Mouse (Mus musculus): ENCODE measurements around the gene Frmd6.

Gene Frmd6

GRCm38 (mm10) chr12:70824729-70825650, at the start of gene Frmd6:
Frmd6 (plus strand) TSS chr12:70825514.
- peak; percentile 95 to 97 for DNase-seq (ENCODE audit: low spot score in 2 of 2)

- DNase-seq (ENCODE audit: low spot score in 2 of 2) = no peak
Measured at GRCm38 (mm10) chr12:70775609-70776008, 49.7 kb upstream of the Frmd6 start.

- DNase-seq (ENCODE audit: low spot score in 2 of 2) = peak; percentile 53 to 64
Measured at GRCm38 (mm10) chr12:70776683-70777082, 48.6 kb upstream of the Frmd6 start.

GRCm38 (mm10) chr12:70777466-70777865, 47.8 kb upstream of the Frmd6 start:
- DNase-seq (ENCODE audit: low spot score in 2 of 2) = no peak

- no peak for DNase-seq (ENCODE audit: low spot score in 2 of 2)
Measured at GRCm38 (mm10) chr12:70777866-70778265, 47.4 kb upstream of the Frmd6 start.

- DNase-seq (ENCODE audit: low spot score in 2 of 2) = no peak
Measured at GRCm38 (mm10) chr12:70778271-70778670, 47.0 kb upstream of the Frmd6 start.

GRCm38 (mm10) chr12:70778724-70779123, 46.6 kb upstream of the Frmd6 start:
- no peak for DNase-seq (ENCODE audit: low spot score in 2 of 2)

GRCm38 (mm10) chr12:70783049-70783448, 42.3 kb upstream of the Frmd6 start:
- DNase-seq (ENCODE audit: low spot score in 2 of 2) = no peak

GRCm38 (mm10) chr12:70783475-70784239, 41.7 kb upstream of the Frmd6 start:
- DNase-seq (ENCODE audit: low spot score in 2 of 2) = no peak

- DNase-seq (ENCODE audit: low spot score in 2 of 2) = no peak
Measured at GRCm38 (mm10) chr12:70784240-70784705, 41.0 kb upstream of the Frmd6 start.

GRCm38 (mm10) chr12:70789341-70789740, 36.0 kb upstream of the Frmd6 start:
- no peak for DNase-seq (ENCODE audit: low spot score in 2 of 2)

- DNase-seq (ENCODE audit: low spot score in 2 of 2) = no peak
Measured at GRCm38 (mm10) chr12:70793291-70793690, 32.0 kb upstream of the Frmd6 start.

GRCm38 (mm10) chr12:70794543-70795388, 30.5 kb upstream of the Frmd6 start:
- no peak for DNase-seq (ENCODE audit: low spot score in 2 of 2)

- no peak for DNase-seq (ENCODE audit: low spot score in 2 of 2)
Measured at GRCm38 (mm10) chr12:70795389-70795711, 30.0 kb upstream of the Frmd6 start.

- no peak for DNase-seq (ENCODE audit: low spot score in 2 of 2)
Measured at GRCm38 (mm10) chr12:70798496-70798895, 26.8 kb upstream of the Frmd6 start.

- peak in 1 of 2 experiments; percentile 46 for DNase-seq (ENCODE audit: low spot score in 2 of 2)
Measured at GRCm38 (mm10) chr12:70799231-70800002, 25.9 kb upstream of the Frmd6 start.

GRCm38 (mm10) chr12:70800086-70800485, 25.2 kb upstream of the Frmd6 start:
- no peak for DNase-seq (ENCODE audit: low spot score in 2 of 2)

- no peak for DNase-seq (ENCODE audit: low spot score in 2 of 2)
Measured at GRCm38 (mm10) chr12:70801361-70801760, 24.0 kb upstream of the Frmd6 start.

GRCm38 (mm10) chr12:70803494-70803893, 21.8 kb upstream of the Frmd6 start:
- no peak for DNase-seq (ENCODE audit: low spot score in 2 of 2)

- no peak for DNase-seq (ENCODE audit: low spot score in 2 of 2)
Measured at GRCm38 (mm10) chr12:70804989-70805388, 20.3 kb upstream of the Frmd6 start.

- DNase-seq (ENCODE audit: low spot score in 2 of 2) = no peak
Measured at GRCm38 (mm10) chr12:70807543-70807942, 17.8 kb upstream of the Frmd6 start.
